Comparison of ENCODE assay signal across 1 mouse cellular context in the genomic region with DNA sequence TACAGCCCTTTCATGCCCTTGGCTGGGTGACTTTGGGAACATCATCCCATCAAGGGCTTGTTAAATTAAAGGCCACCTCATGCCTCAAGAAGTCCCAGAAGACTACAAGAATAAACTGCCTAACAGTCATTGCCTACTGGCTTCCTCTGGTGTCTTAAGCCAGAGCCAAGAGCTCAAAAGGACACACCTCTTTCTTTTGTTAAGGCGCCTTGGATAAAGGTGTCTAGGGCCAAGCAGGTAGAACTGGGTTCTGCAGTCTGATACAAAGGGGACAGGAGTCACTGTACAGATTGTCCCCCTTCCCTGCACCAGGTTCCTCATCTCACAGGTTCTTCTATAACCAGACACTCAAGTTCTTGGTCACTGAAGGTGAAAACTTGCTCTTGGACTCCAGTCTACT.
TF ChIP-seq lines count a peak whose summit lies in the region.

No protein-coding gene starts in this region.

TF ChIP-seq in MEL, 35 proteins besides CTCF, POLR2A, EP300 and RAD21:
- TF ChIP-seq POLR2AphosphoS2 (IDR thresholded peaks at IDR 0.05; ENCODE audit: low read length): no peak
- no peak for TF ChIP-seq MEF2A (IDR thresholded peaks at IDR 0.05; ENCODE audit: extremely low read depth, insufficient replicate concordance, low read depth, low read length, poor library complexity, severe bottlenecking)
- peak; percentile 40; the same call in 1 of the 2 replicates for TF ChIP-seq MAX (IDR thresholded peaks at IDR 0.05; ENCODE audit: low read length)
- peak; percentile 12; the same call in 1 of the 2 replicates for TF ChIP-seq MYB (IDR thresholded peaks at IDR 0.05; ENCODE audit: low read depth, low read length)
- no peak for TF ChIP-seq ZMIZ1 (IDR thresholded peaks at IDR 0.05; ENCODE audit: low read depth, low read length)
- TF ChIP-seq MYC (IDR thresholded peaks at IDR 0.05; ENCODE audit: low read depth, low read length): no peak
- TF ChIP-seq MAZ (IDR thresholded peaks at IDR 0.05; ENCODE audit: low read depth, low read length): no peak
- TF ChIP-seq JUND (IDR thresholded peaks at IDR 0.05; ENCODE audit: low read depth, low read length): no peak
- TF ChIP-seq ZNF384 (IDR thresholded peaks at IDR 0.05; ENCODE audit: low read depth, low read length): no peak
- TF ChIP-seq TBP (IDR thresholded peaks at IDR 0.05; ENCODE audit: low read depth, low read length): no peak
- TF ChIP-seq USF2 (IDR thresholded peaks at IDR 0.05; ENCODE audit: borderline replicate concordance in 1 of 2, insufficient read depth in 1 of 2, low read depth in 1 of 2, low read length in 2 of 2): no peak
- TF ChIP-seq ZC3H11A (IDR thresholded peaks at IDR 0.05; ENCODE audit: low read depth, low read length): no peak
- no peak for TF ChIP-seq CHD2 (IDR thresholded peaks at IDR 0.05; ENCODE audit: low read length)
- no peak for TF ChIP-seq MXI1 (IDR thresholded peaks at IDR 0.05; ENCODE audit: low read depth, low read length)
- TF ChIP-seq POLR2AphosphoS5 (IDR thresholded peaks at IDR 0.05; ENCODE audit: borderline replicate concordance, low read depth, low read length): no peak
- no peak for TF ChIP-seq TAL1 (IDR thresholded peaks at IDR 0.05; ENCODE audit: low read length)
- no peak for TF ChIP-seq SMC3 (IDR thresholded peaks at IDR 0.05; ENCODE audit: low read depth, low read length)
- no peak for TF ChIP-seq GATA1 (IDR thresholded peaks at IDR 0.05; ENCODE audit: low read depth, low read length)
- peak; percentile 10; the same call in 1 of the 2 replicates for TF ChIP-seq NELFE (IDR thresholded peaks at IDR 0.05; ENCODE audit: low read depth, low read length)
- no peak for TF ChIP-seq ETS1 (IDR thresholded peaks at IDR 0.05; ENCODE audit: low read depth, low read length)
